Mouse (Mus musculus) adrenal gland, adult 18-20 months (tissue): ENCODE data around the gene Iqck. TPM values are rescaled to one million over a fixed set of nuclear protein-coding genes. Genes with fewer than 3 reads are reported as not detected.

Source experiments
- DNase-seq, 2 experiments: peaks; one replicate each; pipeline ENCODE4 v3.0.0; 2021 to 2022; ENCODE audit warnings: low spot score in 2 of 2
- long read RNA-seq, 2 experiments: library from polyadenylated mRNA; stranded (forward); transcript quantifications; one replicate each; pipeline ENCODE4 v2.0.0; 2021
- total RNA-seq, 2 experiments: library from RNA; stranded (reverse); gene quantifications; 1 replicate in 1 of 2; 2 replicates in 1 of 2; pipeline ENCODE4 v1.2.3; 2021

Iqck gene
- 10 to 100 TPM; 12.1 to 33.9 TPM for total RNA-seq
- long read RNA-seq, experiment 1, partial matches to known transcripts: 0 of 4 reads
- long read RNA-seq, experiment 1, other reads (novel, unspliced or antisense): 1 of 4 reads
- long read RNA-seq, experiment 2, transcript Iqck-201 (9 exons, 1,503 nt): major isoform, 27 of 44 reads
- long read RNA-seq, experiment 2, partial matches to known transcripts: 1 of 44 reads
- long read RNA-seq, experiment 2, other reads (novel, unspliced or antisense): 11 of 44 reads

DNA sequence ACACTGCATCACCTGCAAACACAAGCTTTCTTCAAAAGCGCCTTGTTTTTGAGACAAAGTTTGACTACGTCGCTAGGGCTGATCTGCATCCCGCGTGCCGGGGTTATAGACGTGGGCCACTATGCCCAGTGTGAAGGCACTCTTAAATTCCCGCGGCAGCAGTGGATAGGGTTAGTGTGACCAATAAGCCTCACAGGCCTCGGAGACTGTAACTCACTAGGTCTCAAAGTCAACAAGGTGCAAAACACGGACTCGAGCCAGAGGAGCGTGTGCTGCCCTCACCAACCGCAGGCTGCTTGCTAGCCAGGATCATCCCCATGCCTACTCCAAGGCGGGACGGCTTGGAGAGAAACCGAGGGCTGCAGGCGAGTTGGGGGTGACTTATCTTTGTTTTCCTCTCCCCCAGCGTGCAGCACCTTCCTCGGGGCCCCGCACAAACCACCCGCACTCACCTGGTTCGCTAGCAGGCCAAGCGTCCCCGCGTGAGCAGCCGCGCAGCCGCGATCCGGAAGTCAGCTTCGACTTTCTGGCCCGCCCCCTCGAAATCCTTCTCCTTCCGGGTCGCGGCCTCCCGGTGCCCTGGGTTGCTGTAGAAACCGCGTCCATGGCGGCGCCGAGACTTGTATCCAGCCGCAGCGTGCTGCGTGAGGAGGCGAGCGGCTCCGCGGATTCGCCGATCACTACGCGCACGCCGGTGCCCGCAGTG, at the start of gene Iqck:
Gene Iqck, plus strand, starts transcription at position 582 of the 706 bp plus-strand sequence.
- peak; percentile 91 to 93 for DNase-seq

DNA sequence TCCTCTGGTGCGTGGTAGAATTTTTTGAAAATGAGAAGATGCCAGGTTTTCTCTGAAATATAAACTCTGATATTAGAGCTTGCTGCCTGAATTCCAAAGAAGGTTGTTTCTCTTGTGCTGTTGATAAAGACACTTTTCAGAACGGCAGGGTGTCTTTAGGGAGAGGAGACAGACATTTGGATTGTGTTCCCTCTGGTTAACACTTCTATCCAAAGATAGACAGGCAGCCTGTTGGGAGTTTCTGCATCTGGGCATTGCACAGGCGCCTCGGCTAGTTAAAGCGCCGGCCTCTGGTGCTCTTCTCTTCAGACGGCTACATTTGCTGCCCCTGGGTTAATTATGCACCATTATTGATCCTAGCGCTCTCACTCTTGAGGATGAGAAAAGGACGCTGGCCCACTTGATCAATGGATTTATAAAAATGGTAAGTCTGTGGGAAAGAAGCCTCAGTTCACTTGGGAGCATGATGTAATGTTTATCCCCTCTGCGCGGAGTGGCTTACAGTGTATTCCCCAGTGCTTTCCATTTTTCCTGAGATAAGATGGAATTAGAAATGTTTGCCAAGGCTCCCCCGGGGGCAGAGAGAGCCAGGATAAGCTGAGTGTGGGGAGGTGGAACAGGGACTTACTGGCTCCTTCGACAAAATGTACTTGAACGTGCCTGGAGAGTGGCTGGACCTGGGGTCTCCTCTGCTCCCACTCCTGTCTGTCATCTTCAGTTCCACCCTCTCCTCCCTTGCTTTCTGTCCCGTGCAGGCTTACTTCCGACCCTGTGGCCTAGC, 48.7 kb upstream of the Iqck start:
- no peak for DNase-seq

DNA sequence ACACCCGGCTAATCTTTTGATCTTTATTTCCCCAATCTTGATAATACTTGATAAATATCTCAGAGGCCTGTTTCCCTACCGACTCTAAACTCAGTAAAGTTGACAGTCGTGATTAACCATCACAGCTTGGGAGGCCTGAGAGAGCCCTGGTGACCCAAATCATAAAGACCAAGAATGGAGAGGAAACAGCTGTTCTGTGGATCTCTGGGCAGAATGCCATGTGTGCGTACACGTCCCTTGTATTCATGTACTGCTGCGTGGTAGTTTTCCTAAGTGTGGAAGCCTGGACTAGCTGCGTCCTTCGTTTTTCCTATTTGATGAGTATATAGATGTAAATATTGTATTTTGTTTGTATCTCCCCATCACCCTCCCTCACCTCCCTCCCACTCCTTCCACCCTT, 47.7 kb upstream of the Iqck start:
- DNase-seq: no peak

DNA sequence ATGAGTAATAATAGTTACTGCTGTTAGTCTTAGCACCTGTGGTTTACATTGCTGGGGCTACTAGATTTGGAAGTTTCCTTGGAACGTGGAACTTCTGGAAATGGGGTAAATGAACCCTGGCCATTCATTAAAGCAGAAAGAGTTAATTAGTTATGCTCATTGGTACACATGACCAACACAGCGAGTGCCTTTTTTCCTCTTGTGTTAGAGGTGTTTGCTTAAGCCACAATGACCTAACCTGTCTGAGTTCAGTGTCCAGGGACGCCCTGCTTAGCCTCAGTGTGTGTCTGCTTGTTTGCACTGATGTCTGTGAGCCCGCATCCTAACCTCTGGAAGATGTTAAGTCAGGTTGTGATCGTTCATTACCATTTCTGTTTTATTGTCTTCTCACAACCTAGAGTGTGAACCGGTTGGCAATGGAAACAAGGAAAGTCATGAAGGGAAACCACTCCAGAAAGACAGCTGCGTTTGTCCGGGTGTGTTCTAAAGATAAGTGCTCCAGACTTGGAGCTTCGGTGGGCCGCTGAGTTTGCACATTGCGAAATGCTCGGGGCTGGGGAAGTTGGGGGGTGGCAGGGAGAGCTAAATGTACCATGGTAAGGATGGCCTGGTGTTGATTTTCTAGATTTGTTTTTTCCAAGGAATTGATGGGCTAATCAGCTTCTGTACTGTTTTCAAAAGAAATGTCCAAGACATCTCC, 44.0 kb upstream of the Iqck start:
- DNase-seq: no peak

DNA sequence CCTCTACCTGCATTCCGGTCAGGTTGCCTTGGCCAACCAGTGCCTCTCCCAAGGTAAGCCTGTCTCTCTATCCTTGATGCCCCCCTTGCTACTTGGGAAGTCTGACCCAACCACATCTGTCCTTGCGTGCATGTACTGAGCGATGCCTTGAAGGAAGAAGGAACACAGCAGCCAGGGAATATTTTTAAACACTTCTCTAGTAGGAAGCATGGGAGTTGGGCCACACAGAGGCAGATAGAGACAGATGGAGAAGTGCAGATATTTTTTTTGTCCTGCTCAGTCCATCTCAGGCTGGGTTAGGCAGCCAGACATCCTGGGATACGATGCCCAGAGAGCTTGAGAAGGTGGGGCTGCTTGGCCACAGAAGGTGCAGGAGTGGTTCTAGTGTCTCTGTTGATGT, 42.0 kb upstream of the Iqck start:
- no peak for DNase-seq

DNA sequence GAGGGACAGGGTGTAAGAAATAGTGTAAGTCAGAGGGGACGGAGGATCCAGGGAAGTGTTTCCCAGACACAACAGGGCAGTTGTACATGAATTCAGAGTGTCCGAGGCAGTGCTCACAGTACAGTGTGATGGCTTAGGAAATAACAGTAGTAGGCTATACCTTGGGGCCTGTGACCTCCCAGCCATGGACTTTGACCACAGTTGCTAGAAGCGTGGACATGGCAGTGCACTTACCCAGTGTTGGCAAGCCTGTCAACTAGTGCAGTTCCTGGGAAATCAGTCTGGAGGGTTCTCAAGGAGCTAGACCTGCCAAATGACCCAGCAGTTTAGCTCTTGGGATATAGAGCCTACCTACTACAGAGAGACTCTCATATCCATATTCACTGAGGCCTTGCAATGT, 39.3 kb upstream of the Iqck start:
- no peak for DNase-seq

DNA sequence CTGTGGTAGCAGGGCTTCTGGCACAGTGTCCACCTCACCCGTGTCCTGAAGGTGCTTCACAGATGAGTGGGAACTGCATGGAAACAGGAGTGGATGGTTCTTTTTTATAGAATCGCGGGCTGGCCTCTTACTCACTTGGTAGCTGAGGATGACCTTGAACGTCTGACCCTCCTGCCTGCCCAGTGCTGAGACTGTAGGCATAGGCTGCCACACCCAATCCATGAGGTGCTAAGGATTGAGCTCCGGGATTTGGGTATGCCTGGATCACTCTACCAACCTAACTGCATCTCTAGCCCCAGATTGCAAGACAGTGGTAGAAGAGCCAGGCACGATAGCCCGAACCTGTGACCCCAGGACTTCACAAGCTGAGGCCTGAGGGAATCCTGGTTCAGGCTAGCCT, 37.8 kb upstream of the Iqck start:
- no peak for DNase-seq

DNA sequence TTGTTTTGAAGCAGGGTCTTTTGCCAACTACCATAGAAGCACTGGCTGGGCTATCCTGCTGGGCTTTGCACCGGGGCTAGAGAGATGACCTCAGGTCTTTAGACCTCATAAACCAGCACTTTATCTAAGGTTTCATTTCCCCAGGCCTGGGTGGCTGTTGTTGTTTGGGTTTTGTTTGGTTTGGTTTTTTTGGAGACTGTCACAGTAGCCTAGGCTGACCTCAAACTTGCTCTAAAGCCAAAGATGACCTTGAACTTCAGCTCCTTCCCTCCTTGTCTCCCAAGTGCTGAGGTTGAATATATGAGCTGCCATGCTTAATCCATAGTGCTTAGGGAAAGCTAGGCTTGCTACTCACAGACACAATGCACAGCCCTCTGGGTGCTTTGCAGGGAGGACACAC, 35.9 kb upstream of the Iqck start:
- DNase-seq: no peak

DNA sequence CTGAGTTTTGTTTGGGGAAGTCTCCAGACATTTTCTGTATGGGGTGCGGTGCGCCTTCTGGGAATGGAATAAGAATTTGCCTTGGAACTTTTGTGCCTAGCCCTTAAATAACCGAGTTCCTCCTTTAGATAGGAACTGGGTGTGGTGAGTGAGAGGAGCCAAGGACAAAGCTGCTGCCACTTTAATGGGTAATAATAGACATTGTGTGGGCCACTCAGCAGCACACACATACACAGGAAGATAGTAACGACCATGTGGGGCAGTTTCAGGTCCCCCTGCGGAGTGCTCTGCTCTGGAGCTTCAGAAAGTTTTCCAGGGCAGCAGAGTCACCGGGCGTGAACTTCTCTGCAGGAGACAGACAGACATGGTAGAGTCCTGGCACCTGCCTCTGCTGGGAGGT, 34.2 kb upstream of the Iqck start:
- no peak for DNase-seq

DNA sequence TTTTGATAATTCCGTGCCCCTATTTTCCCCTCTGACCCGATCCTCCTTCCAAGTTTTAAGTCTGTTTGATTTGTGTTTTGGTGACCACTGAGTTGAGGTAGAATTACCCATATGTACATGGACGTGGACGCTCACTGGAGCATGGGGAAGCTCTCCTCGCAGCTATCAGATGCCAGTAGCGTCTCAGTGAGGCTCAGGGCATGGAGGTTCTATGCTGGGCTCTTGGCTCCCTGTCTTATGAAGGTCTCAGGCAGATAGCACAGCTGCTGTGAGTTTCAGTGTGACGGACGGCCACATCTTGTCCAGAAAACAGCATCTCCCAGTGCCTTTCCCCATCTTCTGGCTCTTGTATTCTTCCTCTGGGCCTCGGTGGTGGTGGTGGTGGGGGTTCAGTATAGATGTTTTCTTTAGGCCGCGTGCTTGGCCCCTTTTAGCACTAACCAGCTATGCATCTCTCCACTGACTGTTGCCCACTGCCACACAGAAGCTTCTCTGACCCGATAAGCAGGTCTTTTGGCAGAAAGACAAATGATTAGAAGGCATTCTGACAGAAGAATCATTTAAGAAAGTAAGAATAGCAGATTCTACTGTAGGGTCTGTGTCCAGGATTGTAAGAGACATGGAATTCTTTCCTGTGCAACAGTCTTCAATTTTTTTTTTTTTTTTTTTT, 33.5 kb upstream of the Iqck start:
- DNase-seq: no peak

DNA sequence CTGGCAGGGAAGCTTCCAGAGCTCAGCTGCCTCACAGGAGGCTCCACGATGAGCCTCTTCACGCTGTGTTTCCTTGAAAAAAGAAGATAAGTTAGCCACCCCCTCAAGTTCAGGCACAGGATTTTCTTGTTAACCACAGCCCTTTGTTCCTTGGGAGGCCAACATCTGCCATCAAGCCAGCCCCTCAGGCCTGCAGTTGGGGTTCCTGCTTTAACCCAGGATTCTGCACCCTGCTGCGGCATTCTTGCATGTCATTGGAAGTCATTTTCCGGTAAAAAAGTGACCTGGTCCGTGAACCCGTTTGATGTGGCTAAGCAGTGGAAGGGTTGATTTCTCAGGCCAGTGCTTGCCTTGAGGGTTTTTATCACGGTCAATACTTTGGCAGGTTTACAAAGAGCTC, 31.1 kb upstream of the Iqck start:
- DNase-seq: no peak

DNA sequence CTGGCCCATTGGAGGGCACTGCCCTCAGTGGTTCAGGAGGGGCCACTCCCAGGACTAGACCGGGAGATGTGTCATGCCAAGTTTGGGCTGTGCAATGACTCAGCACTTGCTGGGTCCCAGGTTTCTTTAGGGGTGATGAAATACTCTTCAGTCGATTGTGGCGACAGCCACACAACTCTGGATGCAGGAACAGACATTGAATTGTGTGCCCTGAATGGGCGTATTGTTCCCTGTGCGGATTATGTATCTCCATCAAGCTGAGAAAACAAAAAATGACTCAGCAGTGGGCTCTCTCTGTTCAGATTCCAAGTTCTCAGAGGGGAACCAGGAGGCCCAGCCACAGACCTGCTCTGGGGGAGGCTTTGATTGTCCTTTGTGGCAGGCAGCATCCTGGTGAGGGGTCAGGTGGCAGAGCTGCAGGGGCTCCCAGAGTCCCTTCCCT, 27.6 kb upstream of the Iqck start:
- no peak for DNase-seq

DNA sequence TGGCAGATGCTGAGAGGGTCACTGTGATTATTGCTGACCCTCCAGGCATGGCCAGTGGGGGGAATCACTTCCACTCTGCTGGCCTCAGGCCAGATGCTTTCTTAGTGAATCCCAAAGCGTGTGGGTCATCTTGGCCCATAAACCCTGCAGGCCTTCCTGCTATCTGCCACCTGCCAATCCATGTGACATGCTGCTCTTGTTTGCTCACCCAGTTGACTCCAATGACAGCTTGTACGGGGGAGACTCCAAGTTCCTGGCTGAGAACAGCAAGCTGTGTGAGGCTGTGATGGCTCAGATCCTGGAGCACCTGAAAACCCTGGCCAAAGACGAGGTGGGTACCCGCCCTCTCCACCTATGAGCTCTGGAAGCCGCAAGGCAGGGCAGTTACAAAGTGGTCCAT, 17.7 kb upstream of the Iqck start:
- DNase-seq: no peak

DNA sequence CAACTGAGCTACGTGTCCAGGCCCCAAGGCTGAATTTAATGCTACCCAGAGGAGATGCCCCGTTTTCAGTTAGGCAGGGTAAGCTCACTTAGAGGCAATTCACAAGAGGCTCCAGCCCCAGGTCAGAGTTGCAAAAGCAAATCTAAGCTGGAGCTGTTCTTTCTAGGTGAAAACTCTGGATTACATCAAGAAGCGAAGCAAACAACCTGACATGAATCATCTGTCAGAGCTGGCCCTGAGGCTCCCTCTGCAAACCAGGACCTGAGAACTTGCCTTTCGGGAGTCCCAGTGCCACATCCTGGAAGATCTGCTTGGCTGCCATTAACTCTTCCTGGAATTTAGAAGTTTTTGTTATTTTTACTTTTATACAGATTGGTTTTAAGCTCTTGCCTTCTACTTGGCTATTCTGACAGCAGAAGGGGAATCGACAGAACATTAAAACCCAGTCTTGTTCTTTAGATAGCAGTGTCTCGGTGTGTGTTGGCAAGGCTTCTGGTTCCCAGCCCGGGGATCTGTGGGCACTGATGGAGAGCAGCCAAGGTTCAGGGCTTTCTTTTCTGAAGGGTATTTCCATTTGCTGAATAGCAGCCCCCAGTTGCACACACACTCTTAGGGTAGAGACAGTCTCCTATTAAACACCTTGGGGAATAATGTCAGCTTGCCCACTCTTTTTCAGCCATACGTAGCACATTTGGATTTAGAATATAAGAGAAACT, 14.4 kb upstream of the Iqck start:
- DNase-seq: no peak

DNA sequence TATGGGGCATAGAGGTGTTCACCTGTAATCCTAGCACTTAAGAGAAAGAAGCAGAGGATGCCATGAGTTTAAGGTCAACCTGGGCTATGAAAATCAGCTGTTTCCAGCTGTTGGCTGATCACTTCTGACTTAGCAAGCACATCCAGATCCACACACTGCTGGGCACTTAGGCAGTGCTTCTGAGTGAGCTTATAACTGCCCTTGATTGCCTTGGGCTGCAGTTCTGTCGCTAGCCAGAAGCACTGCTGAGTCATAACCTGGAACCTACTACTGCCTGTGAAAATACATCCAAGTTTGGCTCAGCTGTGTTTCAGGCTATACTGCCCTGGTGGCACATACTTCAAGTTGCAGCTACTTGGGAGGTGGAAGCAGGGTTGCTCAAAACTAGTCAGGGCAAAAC, 13.8 kb upstream of the Iqck start:
- DNase-seq: no peak

DNA sequence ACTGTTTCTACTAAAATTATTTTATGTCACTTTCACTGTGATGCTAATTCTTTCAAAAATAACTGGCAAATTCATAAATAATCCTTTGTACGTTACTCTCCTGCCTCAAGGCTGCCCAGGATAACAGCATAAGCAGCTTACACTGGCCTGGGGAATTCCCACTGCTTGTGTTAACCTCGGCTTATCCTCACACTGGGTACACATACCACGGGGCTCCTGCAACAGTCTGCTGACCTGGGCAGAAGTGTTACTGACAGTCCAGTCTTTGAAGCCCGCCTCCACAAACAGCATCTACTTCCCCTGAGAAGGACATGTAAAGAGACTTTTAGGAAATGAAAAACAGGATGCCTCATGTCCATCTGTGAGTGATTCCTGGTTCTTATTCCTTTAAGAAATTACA, 12.6 kb upstream of the Iqck start:
- DNase-seq: no peak

DNA sequence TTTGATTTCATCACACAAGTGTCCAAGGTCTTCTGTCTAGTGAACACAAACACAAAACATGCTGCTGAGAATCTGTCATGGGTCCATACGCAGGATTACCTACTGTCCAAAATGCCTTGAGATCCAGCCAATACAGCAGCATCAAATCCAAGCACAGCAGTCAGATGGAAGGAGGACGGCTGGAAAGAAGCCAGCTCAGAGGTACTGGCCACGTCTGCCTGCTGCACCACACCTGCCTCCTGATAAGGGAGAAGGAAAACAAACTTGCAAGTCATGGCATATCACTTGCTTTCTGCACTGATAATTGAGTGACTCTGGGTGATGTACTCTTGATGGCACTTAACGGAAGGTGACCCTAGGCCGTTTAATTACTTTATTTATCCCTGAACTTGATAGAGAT, 10.4 kb upstream of the Iqck start:
- DNase-seq: no peak

DNA sequence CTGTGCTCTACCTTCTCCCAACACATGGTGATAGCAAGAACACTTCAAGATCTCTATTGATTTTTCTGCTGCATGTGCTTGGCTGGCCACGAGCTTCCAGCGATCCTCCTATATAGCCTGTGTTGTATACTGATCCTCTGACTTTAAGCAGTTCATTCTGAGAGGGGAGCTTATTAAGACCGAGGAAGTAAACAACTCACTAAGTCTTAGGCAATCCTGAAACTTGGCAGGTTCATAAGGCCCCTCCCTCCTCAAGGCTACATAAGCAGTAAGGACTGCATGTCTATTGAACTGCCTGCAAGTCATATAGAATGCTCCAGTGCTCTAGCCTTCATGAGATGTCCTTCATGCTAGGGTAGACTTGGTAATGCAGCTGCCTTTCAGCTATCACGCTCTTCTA, 9.2 kb upstream of the Iqck start:
- DNase-seq: no peak

DNA sequence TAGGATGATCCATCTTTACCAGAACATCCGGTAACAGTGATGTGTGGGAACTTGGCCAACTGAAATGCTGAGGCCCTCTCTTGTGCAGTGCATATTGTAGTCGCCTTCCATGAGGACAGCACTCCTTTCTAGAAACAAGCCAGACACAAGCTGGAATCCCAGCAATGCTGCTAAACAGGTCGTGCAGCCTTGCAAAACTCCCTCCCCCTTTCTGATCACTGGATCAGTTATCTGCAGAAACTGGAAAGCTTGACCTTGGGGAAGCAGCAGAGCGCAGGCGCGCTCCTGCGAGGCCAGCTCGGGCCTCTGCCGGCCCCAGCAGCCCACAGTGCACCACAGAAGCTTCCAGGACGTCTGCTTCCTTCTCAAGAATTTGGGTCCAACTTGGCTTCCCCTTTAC, 6.8 kb upstream of the Iqck start:
- peak in 1 of 2 experiments; percentile 33 for DNase-seq

DNA sequence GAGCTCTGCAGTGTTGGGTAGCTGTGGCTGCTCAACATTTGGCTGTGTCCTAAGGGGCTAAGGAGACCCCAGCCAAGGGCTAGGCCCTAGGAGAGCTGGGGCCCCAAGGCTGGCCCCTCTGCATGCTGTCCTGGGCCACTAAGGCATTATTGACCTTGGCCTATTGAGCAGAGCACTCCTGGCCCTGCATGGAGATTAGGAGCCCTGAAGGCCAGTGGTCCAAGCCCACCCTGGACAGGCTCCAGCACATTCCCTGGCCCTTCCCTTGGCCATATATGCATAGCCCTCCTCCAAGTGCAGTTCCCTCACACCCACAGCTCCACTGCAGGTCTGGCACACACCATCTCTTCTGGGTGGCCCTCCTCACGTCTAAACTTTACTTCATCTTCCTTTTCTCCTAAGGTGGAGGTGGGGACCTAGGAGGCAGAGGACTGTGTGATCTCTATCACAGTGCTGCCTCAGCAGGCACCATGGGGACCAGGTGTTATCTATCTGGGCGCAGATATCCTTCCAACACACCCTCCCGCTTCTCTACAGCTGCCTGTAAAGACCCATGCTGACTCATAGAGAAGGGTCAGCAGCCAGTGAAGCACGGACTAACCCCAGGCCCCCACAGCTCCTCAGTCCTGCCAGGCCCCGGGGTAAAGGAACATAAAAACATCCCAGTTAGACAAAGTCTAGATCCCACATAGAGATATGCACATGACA, 5.9 kb upstream of the Iqck start:
- no peak for DNase-seq
